Mouse (Mus musculus) spleen, adult 2 months (tissue): Measurements from ENCODE around the gene Cdhr4. TPM values are rescaled to one million over a fixed set of nuclear protein-coding genes. Genes with fewer than 3 reads are reported as not detected.
A peak's percentile ranks its signal among the peaks of the same experiment; 100 is the strongest.

Experiments used
- DNase-seq, 2 experiments: peaks; one replicate each; pipeline versions ENCODE4 v3.0.0 to v3.0.0-alpha.2; 2012 to 2021; ENCODE audit warnings: low spot score in 2 of 2, low read depth in 1 of 2
- H3K27ac ChIP-seq: fragments of 200-500 bp; 2 replicates; pipeline ENCODE4 v1.5.1; 2012; ENCODE audit warnings: low read length, inconsistent platforms; ENCODE audit not compliant: insufficient read depth
- H3K27me3 ChIP-seq: fragments of 200-500 bp; 2 replicates; pipeline ENCODE4 v1.6.1; 2012; ENCODE audit warnings: mild to moderate bottlenecking, moderate library complexity, low read length, inconsistent platforms; ENCODE audit not compliant: control insufficient read depth, insufficient read depth
- H3K36me3 ChIP-seq: fragments of 200-500 bp; 2 replicates; pipeline ENCODE4 v1.6.1; 2012; ENCODE audit warnings: mild to moderate bottlenecking, low read length, inconsistent platforms; ENCODE audit not compliant: control insufficient read depth, insufficient read depth
- H3K4me1 ChIP-seq: fragments of 200-500 bp; 2 replicates; pipeline ENCODE4 v1.6.1; 2011; ENCODE audit warnings: inconsistent platforms; ENCODE audit not compliant: control insufficient read depth, insufficient read depth, insufficient read length
- H3K4me3 ChIP-seq: fragments of 200-500 bp; 2 replicates; pipeline ENCODE4 v1.5.1; 2011; ENCODE audit warnings: mild to moderate bottlenecking, inconsistent platforms; ENCODE audit not compliant: insufficient read depth, insufficient read length; ENCODE audit errors: extremely low read depth
- CTCF ChIP-seq: fragments of 200-500 bp; IDR thresholded peaks from 2 replicates; pipeline ENCODE4 v1.5.1; 2011; ENCODE audit warnings: mild to moderate bottlenecking, inconsistent platforms; ENCODE audit not compliant: insufficient read depth, insufficient read length, insufficient replicate concordance; ENCODE audit errors: extremely low read depth
- POLR2A ChIP-seq: fragments of 200-500 bp; IDR thresholded peaks from 2 replicates; pipeline ENCODE4 v1.6.1; 2011; ENCODE audit warnings: low read depth, low read length, inconsistent platforms
- WGBS: fragments of 180-500 bp; shearing (Covaris S2); methylation state at CpG from one replicate; pipeline ENCODE4 v1.1.7; 2018; 5-methylcytosine and 5-hydroxymethylcytosine counted together
- polyA plus RNA-seq: library from polyadenylated mRNA; depleted of rRNA; stranded (reverse); fragments of >200 nt; gene quantifications from 2 replicates; pipeline ENCODE4 v1.2.3, GENCODE M21; 2012

Cdhr4 gene
- polyA plus RNA-seq, 1 experiment, result 2.9 TPM

DNA sequence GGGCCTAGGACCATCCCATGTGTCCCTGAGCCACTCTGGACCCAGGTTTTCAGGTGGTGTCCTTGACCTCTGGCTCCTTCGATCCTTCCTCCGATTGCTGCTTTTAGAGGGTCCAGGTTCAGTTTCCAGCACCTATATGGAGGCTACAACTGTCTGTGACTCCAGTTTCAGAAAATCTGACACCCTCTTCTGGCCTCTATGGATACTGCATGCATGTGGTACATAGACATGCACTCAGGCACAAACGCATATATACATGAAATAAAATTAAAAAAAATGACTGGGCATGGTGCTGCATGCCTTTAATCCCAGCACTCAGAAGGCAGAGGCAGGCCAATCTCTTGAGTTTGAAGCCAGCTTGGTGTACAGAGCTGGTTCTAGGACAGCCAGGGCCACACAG is 35.6 kb downstream of the Cdhr4 start:
- H3K36me3 ChIP-seq, result peaks cover 26% of the 10 kb centered on the region
- no peak for DNase-seq
- no peak overlapping the region for H3K4me3 ChIP-seq
- no peaks in the 10 kb centered on the region for H3K4me1 ChIP-seq
- H3K27me3 ChIP-seq, result no peaks in the 10 kb centered on the region
- 99% methylated on average over 3 of the region's 3 CpGs for WGBS
- H3K27ac ChIP-seq, result no peak overlapping the region
- TF ChIP-seq POLR2A (no peak), CTCF (no peak)

GRCm38 (mm10) chr9:108032126-108032525 is 39.8 kb downstream of the Cdhr4 start:
- WGBS, result 93% methylated on average over 5 of the region's 5 CpGs
- H3K36me3 ChIP-seq, result peaks cover 11% of the 10 kb centered on the region
- TF ChIP-seq POLR2A, result no peak
- no peak for TF ChIP-seq CTCF

GRCm38 (mm10) chr9:108035331-108036156 is 43.2 kb downstream of the Cdhr4 start:
- 63% methylated on average over 2 of the region's 2 CpGs for WGBS
- DNase-seq, result peak; percentile 11 to 27
- Histone ChIP-seq H3K27ac (peak overlapping the region; percentile 73), H3K36me3 (peaks cover 9% of the 10 kb centered on the region), H3K4me3 (no peak overlapping the region), H3K27me3 (no peaks in the 10 kb centered on the region), H3K4me1 (peaks cover 7% of the 10 kb centered on the region; the same call in 1 of the 2 replicates)
- TF ChIP-seq POLR2A (no peak), CTCF (no peak)

More at GRCm38 (mm10) chr9:108032126-108032525, 39.8 kb downstream of the Cdhr4 start:
- Histone ChIP-seq H3K27me3 (no peaks in the 10 kb centered on the region), H3K4me1 (peaks cover 7% of the 10 kb centered on the region; the same call in 1 of the 2 replicates), H3K4me3 (no peak overlapping the region), H3K27ac (no peak overlapping the region)
- no peak for DNase-seq

DNA sequence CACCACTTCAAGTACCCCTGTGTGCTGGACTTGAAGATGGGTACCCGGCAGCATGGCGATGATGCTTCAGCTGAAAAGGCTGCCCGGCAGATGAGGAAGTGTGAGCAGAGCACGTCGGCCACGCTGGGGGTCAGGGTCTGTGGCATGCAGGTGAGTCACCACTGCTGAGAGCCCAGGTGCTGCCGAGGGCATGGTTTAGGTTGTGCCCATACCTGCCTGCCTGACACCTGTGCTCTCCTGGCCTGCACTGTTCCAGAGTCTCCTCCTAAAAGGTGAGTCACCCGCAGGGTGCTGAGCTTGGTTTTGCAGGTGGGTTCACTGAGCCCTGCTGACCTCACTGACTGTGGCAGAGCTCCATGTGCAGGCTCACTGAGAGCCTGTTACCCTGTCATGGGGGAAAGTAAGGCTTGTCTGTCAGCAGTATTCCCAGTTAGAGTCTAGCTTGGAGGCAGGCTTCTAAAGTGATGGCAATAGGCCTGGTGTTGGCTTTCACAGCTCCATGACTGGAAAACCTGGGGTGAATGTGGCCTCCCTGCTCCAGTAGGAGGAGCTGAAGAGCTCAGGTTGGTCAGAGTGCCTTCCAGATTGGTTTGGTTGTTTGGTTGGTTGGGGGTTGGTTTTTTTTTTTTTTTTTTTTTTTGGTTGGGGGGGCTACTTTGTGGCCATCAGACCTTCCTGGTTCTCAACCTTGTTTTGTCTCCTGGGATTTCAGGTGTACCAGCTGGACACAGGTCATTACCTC is 52.6 kb downstream of the Cdhr4 start:
- Histone ChIP-seq H3K4me3 (no peak overlapping the region), H3K27ac (no peak overlapping the region), H3K4me1 (peaks cover 5% of the 10 kb centered on the region; the same call in 1 of the 2 replicates), H3K27me3 (no peaks in the 10 kb centered on the region), H3K36me3 (peaks cover 28% of the 10 kb centered on the region)
- TF ChIP-seq CTCF, result no peak
- no peak for TF ChIP-seq POLR2A
- DNase-seq, result no peak
- WGBS, result 90% methylated on average over 8 of the region's 8 CpGs

DNA sequence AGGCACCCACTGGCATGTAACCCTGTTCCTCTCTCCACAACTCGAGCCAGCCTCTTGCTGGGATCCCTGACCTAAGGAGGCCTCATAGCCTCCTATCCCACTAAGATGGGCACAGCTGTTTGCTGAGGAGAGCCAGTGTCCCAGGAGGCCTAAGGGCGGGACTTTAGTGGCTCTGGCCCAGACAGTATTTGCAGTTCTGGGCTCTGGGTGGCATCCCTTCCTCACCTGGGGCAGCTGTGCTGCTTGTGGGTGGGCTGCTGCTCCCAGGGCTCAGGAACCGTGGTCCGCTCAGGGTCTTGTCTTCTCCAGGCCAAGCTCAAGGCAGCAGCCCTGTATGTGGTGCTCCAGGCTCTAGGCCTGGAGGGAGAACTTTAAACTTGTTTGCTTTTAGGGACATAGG is 54.3 kb downstream of the Cdhr4 start:
- TF ChIP-seq CTCF (no peak), POLR2A (no peak)
- 87% methylated on average over 4 of the region's 4 CpGs for WGBS
- H3K4me1 ChIP-seq, result peaks cover 7% of the 10 kb centered on the region; the same call in 1 of the 2 replicates
- H3K27me3 ChIP-seq, result no peaks in the 10 kb centered on the region
- no peak overlapping the region for H3K4me3 ChIP-seq
- H3K36me3 ChIP-seq, result peaks cover 27% of the 10 kb centered on the region
- no peak overlapping the region for H3K27ac ChIP-seq
- no peak for DNase-seq

GRCm38 (mm10) chr9:108047601-108048565 is 55.6 kb downstream of the Cdhr4 start:
- peaks cover 7% of the 10 kb centered on the region; the same call in 1 of the 2 replicates for H3K4me1 ChIP-seq
- DNase-seq, result no peak
- H3K4me3 ChIP-seq, result no peak overlapping the region
- H3K36me3 ChIP-seq, result peaks cover 27% of the 10 kb centered on the region
- no peaks in the 10 kb centered on the region for H3K27me3 ChIP-seq
- 62% methylated on average over 17 of the region's 17 CpGs for WGBS
- TF ChIP-seq POLR2A (no peak), CTCF (no peak)
- 0 out of 2 replicates have a peak overlapping the region, but pooled peaks have one; percentile 16 for H3K27ac ChIP-seq
